Mouse (Mus musculus) lung, postnatal 0 days (tissue): ENCODE results near the gene Gclc.

Experiments
- CTCF ChIP-seq: IDR thresholded peaks from 2 replicates; pipeline ENCODE4 v1.5.1; 2016; ENCODE audit warnings: antibody characterized with exemption, mild to moderate bottlenecking
- EP300 ChIP-seq: IDR thresholded peaks from 2 replicates; pipeline ENCODE4 v1.6.1; 2016; ENCODE audit warnings: antibody characterized with exemption, mild to moderate bottlenecking, control low read depth

GRCm38 (mm10) chr9:77759756-77760155 lies 5.4 kb downstream of the Gclc start:
- TF ChIP-seq EP300 (no peak), CTCF (no peak)
